Mouse (Mus musculus) megakaryocyte, embryonic 14.5 days (primary cell): ENCODE results near the gene Hist1h4h. TPM values are rescaled to one million over a fixed set of nuclear protein-coding genes. Genes with fewer than 3 reads are reported as not detected.
A peak's percentile ranks its signal among the peaks of the same experiment; 100 is the strongest.
"Not testable (repeated sequence)": the region's sequence is repeated elsewhere in the genome, so short reads cannot be mapped to it uniquely, and the experiment has no call there.

Experiments
- H3K27me3 ChIP-seq: replicated peaks from 2 replicates; pipeline ENCODE3; 2012; ENCODE audit warnings: inconsistent platforms
- H3K36me3 ChIP-seq: replicated peaks from 2 replicates; pipeline ENCODE3; 2012; ENCODE audit warnings: low read length, inconsistent platforms, mixed read lengths
- H3K4me1 ChIP-seq: 2 replicates; pipeline ENCODE4 v1.6.1; 2012; ENCODE audit warnings: inconsistent platforms
- H3K4me3 ChIP-seq: replicated peaks from 2 replicates; pipeline ENCODE3; 2012; ENCODE audit warnings: moderate library complexity, mild to moderate bottlenecking, inconsistent platforms
- H3K9me3 ChIP-seq: 2 replicates; pipeline ENCODE4 v1.6.1; 2012; ENCODE audit warnings: inconsistent platforms
- FLI1 ChIP-seq: IDR thresholded peaks from 2 replicates; pipeline ENCODE4 v1.6.1; 2012; ENCODE audit warnings: low read length, inconsistent platforms, mixed read lengths
- GATA1 ChIP-seq: IDR thresholded peaks from 3 replicates; pipeline ENCODE4 v1.6.1; 2012; ENCODE audit warnings: mixed read lengths, low read length, inconsistent platforms, borderline replicate concordance
- polyA plus RNA-seq: library from polyadenylated mRNA; stranded (reverse); fragments of >175 nt; gene quantifications from 2 replicates; pipeline ENCODE4 v1.2.3, GENCODE M21; 2012; ENCODE audit warnings: low replicate concordance; ENCODE audit not compliant: insufficient read depth

Gene Hist1h4h
- polyA plus RNA-seq, 1 experiment: 443 TPM

GRCm38 (mm10) chr13:23572218-23573033 lies 41.6 kb downstream of the Hist1h4h start:
- Histone ChIP-seq H3K9me3 (no peaks in the 10 kb centered on the region), H3K27me3 (no peaks in the 10 kb centered on the region), H3K4me1 (peaks cover 39% of the 10 kb centered on the region), H3K4me3 (peak overlapping the region; percentile 90), H3K36me3 (no peaks in the 10 kb centered on the region)
- TF ChIP-seq FLI1: no peak
- TF ChIP-seq GATA1: no peak

GRCm38 (mm10) chr13:23573034-23573897 lies 42.4 kb downstream of the Hist1h4h start:
- not testable (repeated sequence) for H3K27me3 ChIP-seq, H3K9me3 ChIP-seq, H3K36me3 ChIP-seq
- Histone ChIP-seq H3K4me1 (peaks cover 38% of the 10 kb centered on the region), H3K4me3 (peak overlapping the region; percentile 90)

GRCm38 (mm10) chr13:23573898-23574524 lies 43.2 kb downstream of the Hist1h4h start, which contains the start of the genes Hist1h2bf and Hist1h2ad:
TSS of gene Hist1h2bf (minus strand) at chr13:23574196.
TSS of gene Hist1h2ad (plus strand) at chr13:23574381.
- Histone ChIP-seq H3K4me3 (peak within 1 kb of the TSS; percentile 90), H3K4me1 (peaks cover 38% of the 10 kb centered on the region)
- H3K9me3 ChIP-seq, H3K36me3 ChIP-seq, H3K27me3 ChIP-seq: not testable (repeated sequence)

GRCm38 (mm10) chr13:23574546-23575170 lies 43.8 kb downstream of the Hist1h4h start:
- Histone ChIP-seq H3K4me3 (peak overlapping the region; percentile 81), H3K4me1 (peaks cover 35% of the 10 kb centered on the region)
- not testable (repeated sequence) for H3K9me3 ChIP-seq, H3K27me3 ChIP-seq, H3K36me3 ChIP-seq

GRCm38 (mm10) chr13:23575271-23575851 lies 44.5 kb downstream of the Hist1h4h start, which contains the start of gene Hist1h3d:
TSS of gene Hist1h3d (plus strand) at chr13:23575763.
- no peaks in the 10 kb centered on the region for H3K27me3 ChIP-seq
- H3K36me3 ChIP-seq: no peaks in the 10 kb centered on the region
- H3K9me3 ChIP-seq: no peaks in the 10 kb centered on the region
- no peak for TF ChIP-seq FLI1
- no peak for TF ChIP-seq GATA1
- peaks cover 33% of the 10 kb centered on the region for H3K4me1 ChIP-seq
- H3K4me3 ChIP-seq: peak within 1 kb of the TSS; percentile 89

- Histone ChIP-seq H3K4me1 (peaks cover 38% of the 10 kb centered on the region), H3K4me3 (peak overlapping the region; percentile 89)
- not testable (repeated sequence) for H3K27me3 ChIP-seq, H3K36me3 ChIP-seq, H3K9me3 ChIP-seq
These were observed 45.0 kb downstream of the Hist1h4h start for GRCm38 (mm10) chr13:23575864-23576313.

- H3K4me3 ChIP-seq: peak overlapping the region; percentile 89
- peaks cover 44% of the 10 kb centered on the region for H3K4me1 ChIP-seq
These were observed 45.6 kb downstream of the Hist1h4h start for GRCm38 (mm10) chr13:23576351-23576881.

GRCm38 (mm10) chr13:23576906-23577639 lies 46.2 kb downstream of the Hist1h4h start:
- peaks cover 50% of the 10 kb centered on the region for H3K4me1 ChIP-seq
- H3K36me3 ChIP-seq: no peaks in the 10 kb centered on the region
- H3K9me3 ChIP-seq: no peaks in the 10 kb centered on the region
- peak overlapping the region; percentile 89 for H3K4me3 ChIP-seq
- no peak for TF ChIP-seq GATA1
- no peak for TF ChIP-seq FLI1
- H3K27me3 ChIP-seq: no peaks in the 10 kb centered on the region

More at GRCm38 (mm10) chr13:23576351-23576881, 45.6 kb downstream of the Hist1h4h start:
- Histone ChIP-seq H3K9me3 (no peaks in the 10 kb centered on the region), H3K36me3 (no peaks in the 10 kb centered on the region), H3K27me3 (no peaks in the 10 kb centered on the region)
- no peak for TF ChIP-seq FLI1
- TF ChIP-seq GATA1: no peak

- no peak overlapping the region for H3K4me3 ChIP-seq
- TF ChIP-seq GATA1 (no peak), FLI1 (no peak)
- peaks cover 50% of the 10 kb centered on the region for H3K4me1 ChIP-seq
- no peaks in the 10 kb centered on the region for H3K27me3 ChIP-seq
- no peaks in the 10 kb centered on the region for H3K9me3 ChIP-seq
- H3K36me3 ChIP-seq: no peaks in the 10 kb centered on the region
These were observed 47.0 kb downstream of the Hist1h4h start for GRCm38 (mm10) chr13:23577835-23578234.

Other genes starting within 250 kb of the Hist1h4h start
- gene Zfp322a, start 161.8 kb upstream of the Hist1h4h start, polyA plus RNA-seq: 0.07 TPM in 1 of 2 replicates, not detected in the other
- gene Abt1, start 107.2 kb upstream of the Hist1h4h start, polyA plus RNA-seq: 1.6 and 7.8 TPM in 2 replicates
- not detected in 2 replicates for gene Btn1a1, start 65.1 kb upstream of the Hist1h4h start, polyA plus RNA-seq
- not detected in 2 replicates for gene Btn2a2, start 42.2 kb upstream of the Hist1h4h start, polyA plus RNA-seq
- 37.2 and 163 TPM in 2 replicates for gene Hist1h2af, start 2.9 kb downstream of the Hist1h4h start, polyA plus RNA-seq
- 5.7 and 16.4 TPM in 2 replicates for gene Hist1h3g, start 4.4 kb downstream of the Hist1h4h start, polyA plus RNA-seq
- gene Hist1h2bh, start 12.3 kb downstream of the Hist1h4h start, polyA plus RNA-seq: 1.4 and 2.0 TPM in 2 replicates
- gene Hist1h3f, start 13.0 kb downstream of the Hist1h4h start, polyA plus RNA-seq: 7.0 TPM in 1 of 2 replicates, not detected in the other
- 8.9 and 30.2 TPM in 2 replicates for gene Hist1h4f, start 20.6 kb downstream of the Hist1h4h start, polyA plus RNA-seq
- 0.36 and 2.1 TPM in 2 replicates for gene Hist1h1d, start 22.2 kb downstream of the Hist1h4h start, polyA plus RNA-seq
- gene Hist1h3e, start 31.3 kb downstream of the Hist1h4h start, polyA plus RNA-seq: 17.9 and 26.5 TPM in 2 replicates
- 13.6 and 16.0 TPM in 2 replicates for gene Hist1h2ae, start 40.2 kb downstream of the Hist1h4h start, polyA plus RNA-seq
- 16.8 and 28.8 TPM in 2 replicates for gene Hist1h2bg, start 40.3 kb downstream of the Hist1h4h start, polyA plus RNA-seq
- gene Hist1h2bf, start 43.1 kb downstream of the Hist1h4h start, polyA plus RNA-seq: 7.6 and 73.0 TPM in 2 replicates
- 9.6 TPM in 1 of 2 replicates, not detected in the other for gene Hist1h2ad, start 43.3 kb downstream of the Hist1h4h start, polyA plus RNA-seq
- 4.6 and 5.9 TPM in 2 replicates for gene Hist1h3d, start 44.7 kb downstream of the Hist1h4h start, polyA plus RNA-seq
- gene Hist1h4d, start 50.5 kb downstream of the Hist1h4h start, polyA plus RNA-seq: 16.4 and 20.4 TPM in 2 replicates
- 1.1 and 1.9 TPM in 2 replicates for gene Hist1h2be, start 90.1 kb downstream of the Hist1h4h start, polyA plus RNA-seq
- 4.7 and 22.2 TPM in 2 replicates for gene Hist1h1e, start 91.5 kb downstream of the Hist1h4h start, polyA plus RNA-seq
- gene Hist1h2ac, start 152.9 kb downstream of the Hist1h4h start, polyA plus RNA-seq: 3.6 and 4.7 TPM in 2 replicates
- 148 and 151 TPM in 2 replicates for gene Hist1h2bc, start 153.1 kb downstream of the Hist1h4h start, polyA plus RNA-seq
- gene Hist1h1t, start 164.8 kb downstream of the Hist1h4h start, polyA plus RNA-seq: not detected in 2 replicates
- 4.0 and 19.8 TPM in 2 replicates for gene Hist1h4c, start 167.4 kb downstream of the Hist1h4h start, polyA plus RNA-seq
- 10.7 TPM in 1 of 2 replicates, not detected in the other for gene Hfe, start 179.8 kb downstream of the Hist1h4h start, polyA plus RNA-seq
- 353 and 402 TPM in 2 replicates for gene Hist1h1c, start 207.8 kb downstream of the Hist1h4h start, polyA plus RNA-seq
- 12.6 TPM in 1 of 2 replicates, not detected in the other for gene Hist1h3c, start 214.6 kb downstream of the Hist1h4h start, polyA plus RNA-seq
- 7.4 TPM in 1 of 2 replicates, not detected in the other for gene Hist1h2bb, start 215.7 kb downstream of the Hist1h4h start, polyA plus RNA-seq
- 16.0 and 17.5 TPM in 2 replicates for gene Hist1h2ab, start 220.1 kb downstream of the Hist1h4h start, polyA plus RNA-seq
- 9.9 and 14.5 TPM in 2 replicates for gene Hist1h3b, start 221.2 kb downstream of the Hist1h4h start, polyA plus RNA-seq
- gene Hist1h4b, start 226.0 kb downstream of the Hist1h4h start, polyA plus RNA-seq: 17.4 and 40.7 TPM in 2 replicates
- gene Hist1h4a, start 230.2 kb downstream of the Hist1h4h start, polyA plus RNA-seq: 30.3 and 45.4 TPM in 2 replicates
- gene Hist1h3a, start 231.3 kb downstream of the Hist1h4h start, polyA plus RNA-seq: 6.6 and 7.4 TPM in 2 replicates
- 3.3 and 3.5 TPM in 2 replicates for gene Hist1h1a, start 232.6 kb downstream of the Hist1h4h start, polyA plus RNA-seq
- gene Trim38, start 238.9 kb downstream of the Hist1h4h start, polyA plus RNA-seq: not detected in 2 replicates